Comparison of ENCODE assay signal across 13 mouse cellular contexts in genomic region chr17:33774573-33775155, GRCm38 (mm10).
"Had no signal": no experiment of that assay in that cellular context is flagged by ENCODE, and none has a peak within 500 bp of the region (broad histone marks: within the 10 kb centered on the region; RNA-seq: fewer than 3 reads in every experiment).

No protein-coding gene starts in this region.

- H3K9ac ChIP-seq: hindbrain, embryonic 15.5 days; neural tube, embryonic 13.5 days; stomach, embryonic 15.5 days had no signal

- H3K4me3 ChIP-seq: hindbrain, embryonic 15.5 days; left cerebral cortex, adult 2 months; limb, embryonic 10.5 days; midbrain, embryonic 10.5 days; neural tube, embryonic 13.5 days; stomach, embryonic 15.5 days had no signal

- H3K4me2 ChIP-seq: hindbrain, embryonic 15.5 days; neural tube, embryonic 13.5 days; stomach, embryonic 15.5 days had no signal

- H3K36me3 ChIP-seq: hindbrain, embryonic 15.5 days had no signal

- H3K27ac ChIP-seq: hindbrain, embryonic 15.5 days; left cerebral cortex, adult 2 months; limb, embryonic 10.5 days; midbrain, embryonic 10.5 days; neural tube, embryonic 13.5 days; stomach, embryonic 15.5 days had no signal

- DNase-seq: lung, adult 2 months; lung, postnatal 10 days; lung, postnatal 4 days; midbrain, embryonic 14.5 days; retina, postnatal 1 day; right cerebral cortex, postnatal 4 days; thymus, postnatal 4 days had no signal

- H3K9me3 ChIP-seq: hindbrain, embryonic 15.5 days; limb, embryonic 10.5 days; midbrain, embryonic 10.5 days; neural tube, embryonic 13.5 days; stomach, embryonic 15.5 days had no signal

- H3K27me3 ChIP-seq: hindbrain, embryonic 15.5 days; neural tube, embryonic 13.5 days; stomach, embryonic 15.5 days had no signal
